Mouse (Mus musculus) kidney, postnatal 0 days (tissue): ENCODE data around the gene Ntmt1. TPM values are rescaled to one million over a fixed set of nuclear protein-coding genes. Genes with fewer than 3 reads are reported as not detected.

Source experiments
- ATAC-seq: fragments of 200-750 bp; cut with Nextera tagmentation; replicated peaks from 2 replicates; pipeline ENCODE4 v1.8.0; 2017; ENCODE audit warnings: low read depth, moderate number of reproducible peaks, moderate TSS enrichment, moderate library complexity; ENCODE audit not compliant: low FRiP score
- DNase-seq: peaks from one replicate; pipeline ENCODE4 v3.0.0-alpha.2; 2016; ENCODE audit warnings: low spot score
- H3K27ac ChIP-seq: fragments of 300-500 bp; sonication (generic); 2 replicates; pipeline ENCODE4 v1.5.1; 2014; ENCODE audit warnings: mild to moderate bottlenecking
- H3K27me3 ChIP-seq: fragments of 300-500 bp; sonication (generic); 2 replicates; pipeline ENCODE4 v1.6.1; 2014; ENCODE audit warnings: low read length, mixed read lengths; ENCODE audit not compliant: insufficient read depth
- H3K36me3 ChIP-seq: fragments of 300-500 bp; sonication (generic); 2 replicates; pipeline ENCODE4 v1.6.1; 2014; ENCODE audit warnings: low read length, mixed read lengths; ENCODE audit not compliant: insufficient read depth
- H3K4me1 ChIP-seq: fragments of 300-500 bp; sonication (generic); replicated peaks from 2 replicates; pipeline ENCODE4 v1.6.1; 2014; ENCODE audit warnings: antibody characterized with exemption, low read length, mixed read lengths; ENCODE audit not compliant: insufficient read depth
- H3K4me2 ChIP-seq: fragments of 300-500 bp; sonication (generic); 2 replicates; pipeline ENCODE4 v1.6.1; 2014; ENCODE audit warnings: mild to moderate bottlenecking, low read length, moderate library complexity, mixed read lengths
- H3K4me3 ChIP-seq: fragments of 300-500 bp; sonication (generic); replicated peaks from 2 replicates; pipeline ENCODE4 v1.5.1; 2014; ENCODE audit warnings: low read depth, low read length
- H3K9ac ChIP-seq: fragments of 300-500 bp; sonication (generic); 2 replicates; pipeline ENCODE4 v1.6.1; 2014; ENCODE audit warnings: low read depth, low read length
- H3K9me3 ChIP-seq: fragments of 300-500 bp; sonication (generic); replicated peaks from 2 replicates; pipeline ENCODE4 v1.6.1; 2016; ENCODE audit warnings: low read length, inconsistent platforms, mixed read lengths
- CTCF ChIP-seq: IDR thresholded peaks from 2 replicates; pipeline ENCODE4 v1.5.1; 2016; ENCODE audit warnings: antibody characterized with exemption, low read depth, mild to moderate bottlenecking, moderate library complexity
- WGBS: fragments of 180-500 bp; shearing (Covaris S2); extraction: QIAGEN DNeasy Blood & Tissue Kit; methylation state at CpG from one replicate; pipeline ENCODE4 v1.1.7; 2014; 5-methylcytosine and 5-hydroxymethylcytosine counted together
- polyA plus RNA-seq: library from polyadenylated mRNA; unstranded; fragments of >200 nt; fragmentation: Nextera tagmentation; extraction: Ambion mirVana; gene quantifications from 2 replicates; pipeline ENCODE4 v1.2.1, GENCODE M21; 2015

Gene Ntmt1
- polyA plus RNA-seq, 1 experiment from 2014 or later = 77.4 TPM

GRCm38 (mm10) chr2:30766446-30766845 lies 41.2 kb upstream of the Ntmt1 start:
- no peak overlapping the region for H3K4me2 ChIP-seq
- H3K36me3 ChIP-seq = no peaks in the 10 kb centered on the region
- 82% methylated on average over 5 of the region's 5 CpGs for WGBS
- TF ChIP-seq CTCF = no peak
- ATAC-seq (no peak), DNase-seq (no peak)
- no peaks in the 10 kb centered on the region for H3K9me3 ChIP-seq
- no peaks in the 10 kb centered on the region for H3K27me3 ChIP-seq
- peaks cover 6% of the 10 kb centered on the region for H3K4me1 ChIP-seq
- H3K27ac ChIP-seq = no peak overlapping the region
- H3K4me3 ChIP-seq = no peak overlapping the region
- H3K9ac ChIP-seq = no peak overlapping the region

- Histone ChIP-seq H3K4me3 (no peak overlapping the region), H3K9me3 (no peaks in the 10 kb centered on the region), H3K27ac (no peak overlapping the region), H3K9ac (no peak overlapping the region), H3K4me2 (no peak overlapping the region), H3K27me3 (no peaks in the 10 kb centered on the region), H3K36me3 (no peaks in the 10 kb centered on the region), H3K4me1 (peaks cover 18% of the 10 kb centered on the region)
- no peak for DNase-seq
- TF ChIP-seq CTCF = no peak
- WGBS = 78% methylated on average over 7 of the region's 7 CpGs
- ATAC-seq = no peak
These were observed 39.9 kb upstream of the Ntmt1 start for GRCm38 (mm10) chr2:30767626-30768240.

GRCm38 (mm10) chr2:30768529-30768928 lies 39.1 kb upstream of the Ntmt1 start:
- no peak overlapping the region for H3K9ac ChIP-seq
- DNase-seq = no peak
- H3K27me3 ChIP-seq = no peaks in the 10 kb centered on the region
- H3K27ac ChIP-seq = no peak overlapping the region
- H3K9me3 ChIP-seq = no peaks in the 10 kb centered on the region
- no peak for ATAC-seq
- H3K4me1 ChIP-seq = peaks cover 22% of the 10 kb centered on the region
- WGBS = 87% methylated on average over 5 of the region's 5 CpGs
- no peak for TF ChIP-seq CTCF
- H3K4me2 ChIP-seq = no peak overlapping the region
- H3K36me3 ChIP-seq = no peaks in the 10 kb centered on the region
- H3K4me3 ChIP-seq = no peak overlapping the region

- Histone ChIP-seq H3K27ac (no peak overlapping the region), H3K27me3 (no peaks in the 10 kb centered on the region), H3K36me3 (no peaks in the 10 kb centered on the region), H3K4me1 (peaks cover 26% of the 10 kb centered on the region), H3K9ac (no peak overlapping the region), H3K4me3 (no peak overlapping the region), H3K4me2 (no peak overlapping the region), H3K9me3 (no peaks in the 10 kb centered on the region)
- peak; percentile 64 for TF ChIP-seq CTCF
- no peak for ATAC-seq
- DNase-seq = peak; percentile 55
- WGBS = 52% methylated on average over 6 of the region's 6 CpGs
These were observed 38.4 kb upstream of the Ntmt1 start for GRCm38 (mm10) chr2:30769187-30769586.

GRCm38 (mm10) chr2:30771368-30771805 lies 36.2 kb upstream of the Ntmt1 start:
- no peaks in the 10 kb centered on the region for H3K36me3 ChIP-seq
- H3K4me1 ChIP-seq = peaks cover 26% of the 10 kb centered on the region
- ATAC-seq (no peak), DNase-seq (no peak)
- peak overlapping the region; percentile 38 for H3K4me3 ChIP-seq
- peak overlapping the region; percentile 79 for H3K4me2 ChIP-seq
- peak overlapping the region; percentile 94 for H3K27ac ChIP-seq
- no peaks in the 10 kb centered on the region for H3K9me3 ChIP-seq
- no peaks in the 10 kb centered on the region for H3K27me3 ChIP-seq
- no peak for TF ChIP-seq CTCF
- under 1% methylated on average over 51 of the region's 51 CpGs for WGBS
- H3K9ac ChIP-seq = peak overlapping the region; percentile 67

GRCm38 (mm10) chr2:30771806-30772460 lies 35.7 kb upstream of the Ntmt1 start:
- no peaks in the 10 kb centered on the region for H3K9me3 ChIP-seq
- DNase-seq = peak; percentile 81
- no peaks in the 10 kb centered on the region for H3K36me3 ChIP-seq
- ATAC-seq = peak; percentile 75
- peak overlapping the region; percentile 67 for H3K9ac ChIP-seq
- peak overlapping the region; percentile 38 for H3K4me3 ChIP-seq
- peak overlapping the region; percentile 79 for H3K4me2 ChIP-seq
- 7% methylated on average over 19 of the region's 19 CpGs for WGBS
- no peak for TF ChIP-seq CTCF
- H3K4me1 ChIP-seq = peaks cover 26% of the 10 kb centered on the region
- H3K27me3 ChIP-seq = no peaks in the 10 kb centered on the region
- H3K27ac ChIP-seq = peak overlapping the region; percentile 94
